Mouse (Mus musculus): ENCODE results near the gene Sdhb.

Sdhb gene

DNA sequence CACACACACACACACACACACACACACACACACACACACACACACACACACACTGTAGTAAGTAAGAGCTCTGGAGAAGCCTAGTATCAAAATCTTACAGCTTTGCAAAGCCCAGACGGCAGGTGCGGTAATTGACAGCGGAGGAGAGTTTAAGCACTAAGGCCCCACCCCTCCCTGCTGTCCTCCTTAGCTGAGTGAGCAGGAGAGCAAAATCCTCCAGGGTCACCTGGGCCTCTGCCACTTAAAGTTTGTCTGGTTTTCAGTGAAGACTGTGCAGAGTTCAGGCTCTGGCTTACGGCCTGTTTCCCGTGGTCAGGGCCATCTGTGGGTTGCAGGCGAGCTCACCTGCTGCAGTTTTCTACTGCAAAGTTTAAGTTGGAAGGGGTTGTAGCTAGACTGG lies 12.5 kb upstream of the Sdhb start:
- DNase-seq (ENCODE audit: low read depth, low spot score): no peak

DNA sequence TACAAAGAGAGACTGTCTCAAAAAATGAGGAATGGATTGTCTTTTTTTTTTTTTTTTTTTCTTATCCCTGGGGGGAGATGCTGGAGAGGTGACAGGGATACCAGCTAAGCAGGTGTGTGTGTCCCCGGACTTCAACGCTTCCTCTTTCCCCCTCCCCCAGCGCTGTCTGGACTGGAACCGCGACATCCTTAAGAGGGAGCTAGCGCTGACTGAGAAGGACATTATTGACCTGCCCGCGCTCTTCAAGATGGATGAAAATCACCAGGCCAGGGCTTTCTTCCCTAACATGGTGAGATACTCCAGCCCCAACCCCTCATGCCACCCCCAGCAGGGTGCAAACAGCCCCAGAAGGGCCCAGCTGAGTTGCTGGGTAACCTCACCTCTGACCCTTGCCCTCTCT lies 12.0 kb upstream of the Sdhb start:
- DNase-seq (ENCODE audit: low read depth, low spot score): no peak

DNA sequence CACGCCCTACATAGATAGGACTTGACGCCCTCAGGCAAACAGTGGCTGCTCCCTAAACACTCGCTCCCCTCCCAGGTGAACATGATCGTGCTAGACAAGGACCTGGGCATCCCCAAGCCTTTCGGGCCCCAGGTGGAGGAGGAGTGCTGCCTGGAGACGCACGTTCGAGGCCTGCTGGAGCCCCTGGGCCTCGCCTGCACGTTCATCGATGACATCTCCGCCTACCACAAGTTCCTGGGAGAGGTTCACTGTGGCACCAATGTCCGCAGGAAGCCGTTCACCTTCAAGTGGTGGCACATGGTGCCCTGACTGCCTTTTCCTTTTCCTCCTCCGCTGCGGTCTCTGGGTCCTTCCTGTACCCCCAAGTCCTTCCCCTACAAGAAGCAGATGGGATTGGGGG lies 11.4 kb upstream of the Sdhb start:
- DNase-seq (ENCODE audit: low read depth, low spot score): no peak

DNA sequence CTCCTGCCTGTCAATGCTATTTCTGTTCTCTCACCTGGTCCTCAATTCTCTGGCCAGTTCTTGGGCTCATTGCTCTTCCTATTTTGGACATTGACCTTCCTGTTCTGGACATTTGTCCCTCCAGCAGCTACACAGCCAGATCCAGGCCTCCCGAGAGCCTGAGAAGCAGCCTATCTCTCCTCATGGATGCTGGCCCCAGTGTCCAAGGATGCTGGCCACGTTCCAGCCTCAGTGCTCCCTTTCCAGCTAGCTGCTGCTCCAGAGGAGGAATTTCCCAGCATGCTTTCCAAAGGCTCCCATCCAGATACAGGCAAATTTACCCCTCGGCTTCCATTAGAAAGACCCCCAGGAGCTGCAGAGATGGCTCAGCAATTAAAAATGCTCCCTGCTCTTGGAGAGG lies 10.4 kb upstream of the Sdhb start:
- DNase-seq (ENCODE audit: low read depth, low spot score): no peak

DNA sequence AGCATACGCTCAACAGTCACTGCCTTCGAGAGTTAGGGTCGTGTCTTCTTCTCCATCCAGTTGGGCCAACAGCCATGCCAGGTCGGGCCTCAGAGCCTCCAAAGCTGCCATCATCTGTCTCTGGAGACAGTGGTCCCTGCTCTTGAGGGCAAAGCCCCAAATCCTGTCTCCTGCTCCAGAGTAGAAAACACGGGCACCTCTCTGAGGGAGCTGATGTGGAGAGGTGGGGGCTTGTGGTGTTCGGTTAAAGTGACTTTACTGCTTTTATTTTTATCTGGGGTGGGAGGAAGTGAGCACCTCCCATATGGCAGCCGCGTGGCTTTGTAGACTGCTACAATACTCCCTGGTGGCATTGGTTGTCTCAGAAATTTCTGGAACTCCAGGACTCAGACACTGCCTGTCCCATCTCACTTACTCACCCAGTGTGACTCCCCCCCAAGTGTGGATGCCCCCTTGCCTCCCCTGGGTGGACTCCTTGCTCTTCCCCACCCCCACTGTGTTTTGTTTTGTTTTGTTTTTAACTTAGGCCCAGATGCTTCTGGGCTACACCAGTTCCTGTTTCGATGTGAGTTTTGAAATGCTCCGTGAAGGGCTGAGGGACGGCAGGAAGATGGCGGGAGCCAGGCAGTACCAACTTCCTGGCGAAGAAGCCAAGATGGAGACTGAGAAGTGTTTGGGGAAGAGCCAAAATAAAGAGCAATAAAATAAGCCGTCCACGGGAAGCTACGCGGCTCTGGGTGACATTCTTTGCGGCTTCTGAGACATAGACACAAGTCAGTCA lies 9.0 kb upstream of the Sdhb start:
- no peak for DNase-seq (ENCODE audit: low read depth, low spot score)

DNA sequence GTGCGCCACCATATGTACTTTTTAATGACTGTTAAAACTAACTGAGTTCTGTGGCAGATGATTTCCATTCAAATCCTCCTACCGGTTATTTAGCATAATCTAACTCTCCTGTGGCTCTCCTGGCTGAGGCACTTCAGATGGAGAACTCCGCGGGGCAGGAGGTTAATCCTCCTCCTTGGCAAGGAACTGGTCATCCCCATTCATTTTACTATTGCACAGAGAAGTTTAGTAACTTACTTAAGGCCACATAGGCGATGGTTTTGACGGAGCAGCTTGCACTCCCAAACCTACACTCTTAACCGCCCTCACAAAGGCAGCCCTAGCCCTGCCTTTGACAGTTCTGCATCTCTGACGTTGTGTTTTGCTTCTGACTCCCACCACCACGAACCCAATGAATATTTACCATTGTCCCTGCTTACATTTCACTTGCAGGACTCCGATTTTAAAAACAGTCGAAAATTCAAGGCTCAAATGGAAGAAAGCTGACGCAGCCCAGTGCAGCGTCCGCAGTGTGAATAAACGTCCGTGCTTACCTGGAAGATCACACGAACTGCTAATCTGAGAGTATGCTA lies 3.8 kb upstream of the Sdhb start:
- DNase-seq (ENCODE audit: low read depth, low spot score): no peak

DNA sequence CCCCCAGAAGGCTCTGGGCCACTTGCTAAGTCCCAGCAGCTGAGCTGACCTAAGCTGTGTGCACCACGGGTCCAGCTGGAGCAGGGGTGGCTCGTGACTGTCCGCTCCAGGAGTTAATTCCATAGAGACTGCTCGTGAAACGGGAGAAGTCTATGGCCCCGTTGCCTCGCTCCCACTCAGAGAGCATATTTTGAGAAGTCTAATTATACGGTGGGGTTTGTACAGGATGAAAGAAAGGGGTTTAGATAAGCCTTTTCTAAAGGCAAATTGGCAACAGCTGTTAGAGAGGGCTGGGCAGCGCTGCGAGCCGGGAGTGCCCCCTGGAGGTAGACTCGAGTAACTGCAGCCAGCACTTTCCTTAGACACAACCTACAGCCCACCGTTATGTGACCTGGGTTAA lies 3.3 kb upstream of the Sdhb start:
- peak; percentile 80 for DNase-seq (ENCODE audit: low read depth, low spot score)

DNA sequence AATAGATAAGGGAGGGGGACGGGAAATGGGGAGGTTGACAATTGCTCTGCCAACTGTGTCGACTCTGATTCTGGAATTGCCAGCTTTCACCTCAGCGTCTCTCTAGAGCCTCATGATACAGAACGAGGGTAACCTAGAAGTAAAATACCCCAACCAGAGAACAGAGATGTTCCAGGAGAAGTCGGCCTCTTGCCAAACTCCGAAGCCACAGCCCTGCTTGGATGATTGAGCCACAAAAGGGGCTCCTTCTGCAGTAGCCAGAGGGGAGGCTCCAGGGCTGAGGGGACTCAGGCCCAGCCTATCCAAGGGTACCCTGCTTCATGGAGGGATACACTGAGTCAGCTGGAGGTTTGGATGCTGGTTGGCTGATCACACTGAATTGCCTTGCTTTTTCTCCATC lies 2.7 kb upstream of the Sdhb start:
- no peak for DNase-seq (ENCODE audit: low read depth, low spot score)

DNA sequence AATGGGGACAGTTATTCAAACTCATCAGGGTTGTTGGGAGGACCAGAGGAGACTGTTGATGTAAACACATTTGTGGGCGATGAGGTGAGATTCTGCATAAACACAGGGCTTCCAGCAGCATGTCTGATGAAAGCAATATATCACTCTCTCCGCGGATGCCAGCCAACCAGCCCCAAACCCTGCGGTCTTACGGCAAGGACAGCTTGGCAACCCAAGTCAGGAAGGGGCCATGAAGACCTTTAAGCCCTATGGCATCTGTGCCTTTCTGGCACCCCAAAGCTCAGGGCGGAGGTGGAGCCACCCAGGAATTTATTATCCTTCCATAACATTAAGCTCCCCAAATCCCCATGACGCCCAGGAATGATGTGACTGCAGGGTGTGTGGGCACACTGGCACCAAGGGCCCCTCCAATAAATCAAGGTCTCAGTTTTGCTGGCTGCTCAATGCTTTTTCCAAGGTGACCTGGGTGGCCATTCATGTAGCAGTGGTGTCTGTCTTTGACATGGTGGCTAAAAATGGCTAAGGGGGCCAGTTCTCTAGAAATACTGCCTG lies 1.8 kb upstream of the Sdhb start:
- no peak for DNase-seq (ENCODE audit: low read depth, low spot score)

DNA sequence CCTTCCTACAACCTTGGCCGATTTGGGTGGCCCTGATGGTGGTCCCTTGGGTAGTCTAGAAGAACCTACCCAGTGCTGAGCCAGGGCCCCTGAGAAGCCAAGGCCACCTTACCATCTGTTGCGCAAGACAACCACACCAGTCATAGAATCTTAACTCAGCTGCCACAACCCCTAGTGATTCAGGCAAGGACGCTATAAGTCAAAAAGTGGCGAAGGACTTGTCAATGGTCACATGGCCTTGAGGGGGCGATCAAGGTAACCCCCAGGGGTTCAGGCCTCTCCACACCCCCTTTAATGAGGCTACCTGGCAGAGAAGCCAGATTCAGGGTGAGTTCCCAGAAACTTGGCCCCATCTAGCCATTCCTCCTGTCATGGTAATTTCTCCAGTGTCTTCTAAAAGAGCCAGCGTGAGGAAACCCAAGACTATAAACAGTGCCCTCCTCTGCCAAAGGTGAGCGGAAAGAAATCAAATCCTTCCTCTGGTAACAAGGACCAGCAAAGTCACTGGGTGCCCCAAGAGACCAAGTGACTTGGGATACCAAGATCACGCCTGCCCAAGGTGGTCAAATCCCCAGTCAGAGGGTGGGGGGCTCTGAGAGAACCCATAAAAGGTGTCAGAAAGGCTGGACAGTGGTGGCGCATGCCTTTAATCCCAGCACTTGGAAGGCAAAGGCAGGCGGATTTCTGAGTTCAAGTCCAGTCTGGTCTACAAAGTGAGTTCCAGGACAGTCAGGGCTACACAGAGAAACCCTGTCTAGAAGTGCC lies 1.1 kb upstream of the Sdhb start:
- no peak for DNase-seq (ENCODE audit: low read depth, low spot score)

DNA sequence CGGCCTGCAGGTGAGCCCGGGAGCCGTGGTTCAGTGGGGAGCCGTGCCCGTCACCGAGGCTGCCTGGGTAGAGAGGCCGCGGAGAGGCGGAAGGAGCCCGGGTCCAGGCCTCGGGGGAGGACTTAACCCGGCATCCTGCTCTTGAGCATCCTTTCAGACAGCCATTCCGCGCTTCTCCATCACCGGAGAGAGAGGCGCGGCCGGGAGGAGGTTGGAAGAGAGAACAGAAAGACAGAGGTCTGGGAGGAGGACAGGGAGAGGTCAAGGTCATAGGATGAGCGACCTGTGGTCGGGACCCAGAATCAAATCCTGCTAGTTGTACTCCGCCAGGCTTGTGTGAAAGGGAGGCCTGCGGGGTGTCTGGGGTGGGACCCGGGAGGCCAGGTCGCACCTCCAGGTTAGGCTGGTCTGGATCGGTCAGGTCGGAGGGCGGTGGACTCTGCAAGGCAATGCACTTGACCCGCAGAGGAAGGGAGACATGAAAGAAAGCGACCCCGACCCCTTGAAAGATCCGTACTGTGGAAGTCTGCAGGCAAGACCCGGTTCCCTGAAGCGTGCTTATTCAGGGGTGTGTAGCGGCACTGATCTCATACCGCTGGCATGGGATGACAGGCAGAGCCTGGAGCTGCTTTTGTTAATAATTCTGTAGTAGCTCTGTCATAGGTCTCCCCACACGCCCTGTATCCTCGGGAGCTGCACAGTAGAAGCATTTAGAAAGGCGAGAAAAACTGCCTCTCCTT lies 634 bp downstream of the Sdhb start:
- DNase-seq (ENCODE audit: low read depth, low spot score): no peak

DNA sequence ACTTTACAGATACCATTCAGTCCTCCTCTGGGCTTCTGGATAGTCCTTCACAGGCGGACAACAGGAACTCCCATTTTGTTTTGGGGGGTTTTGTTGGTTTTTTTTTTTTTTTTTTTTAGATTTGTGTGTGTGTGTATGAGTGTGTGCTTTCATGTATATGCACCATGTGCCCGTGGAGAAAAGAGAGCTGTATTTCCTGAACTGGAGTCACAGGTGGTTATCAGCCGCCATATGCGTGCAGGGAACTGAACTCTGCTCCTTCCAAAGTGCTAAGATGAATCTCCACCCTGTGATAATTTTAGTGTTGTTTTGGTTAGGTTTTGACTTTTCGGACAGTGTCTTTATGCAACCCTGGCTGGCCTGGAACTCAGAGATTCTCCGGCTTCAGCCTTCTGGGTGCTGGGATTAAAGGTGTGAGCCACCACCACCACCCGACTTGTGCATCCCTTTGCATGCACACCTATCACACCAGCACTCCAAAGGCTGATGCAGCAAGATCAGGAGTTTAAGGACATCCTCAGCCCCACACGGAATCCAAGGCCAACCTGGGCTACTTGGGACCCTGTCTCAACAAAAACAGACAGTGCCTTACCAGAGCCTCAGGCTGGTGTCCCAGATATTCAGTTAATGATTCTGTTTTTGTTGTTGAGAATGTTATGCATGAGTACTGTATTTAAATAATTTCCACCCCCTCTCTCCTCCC lies 1.4 kb downstream of the Sdhb start:
- no peak for DNase-seq (ENCODE audit: low read depth, low spot score)

DNA sequence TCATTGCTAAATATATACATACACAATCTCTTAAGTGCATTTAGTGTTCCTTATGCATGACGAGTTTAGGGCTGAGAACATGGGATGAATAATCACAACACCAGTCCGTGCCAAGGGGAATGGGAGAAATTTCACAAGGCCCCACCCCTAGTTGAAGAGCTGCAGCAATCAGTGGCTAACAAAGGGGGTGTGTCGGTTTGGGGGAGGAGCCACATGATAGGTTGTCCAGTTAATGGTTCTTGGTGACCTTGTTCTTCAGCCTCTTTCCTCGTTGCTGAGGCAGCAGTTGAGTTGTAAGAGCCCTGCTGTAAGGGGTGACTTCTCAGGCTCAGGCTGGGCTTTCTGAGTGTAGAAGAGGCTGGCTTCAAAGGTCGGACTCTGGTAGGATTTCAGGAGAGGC lies 1.9 kb downstream of the Sdhb start:
- peak; percentile 81 for DNase-seq (ENCODE audit: low read depth, low spot score)

DNA sequence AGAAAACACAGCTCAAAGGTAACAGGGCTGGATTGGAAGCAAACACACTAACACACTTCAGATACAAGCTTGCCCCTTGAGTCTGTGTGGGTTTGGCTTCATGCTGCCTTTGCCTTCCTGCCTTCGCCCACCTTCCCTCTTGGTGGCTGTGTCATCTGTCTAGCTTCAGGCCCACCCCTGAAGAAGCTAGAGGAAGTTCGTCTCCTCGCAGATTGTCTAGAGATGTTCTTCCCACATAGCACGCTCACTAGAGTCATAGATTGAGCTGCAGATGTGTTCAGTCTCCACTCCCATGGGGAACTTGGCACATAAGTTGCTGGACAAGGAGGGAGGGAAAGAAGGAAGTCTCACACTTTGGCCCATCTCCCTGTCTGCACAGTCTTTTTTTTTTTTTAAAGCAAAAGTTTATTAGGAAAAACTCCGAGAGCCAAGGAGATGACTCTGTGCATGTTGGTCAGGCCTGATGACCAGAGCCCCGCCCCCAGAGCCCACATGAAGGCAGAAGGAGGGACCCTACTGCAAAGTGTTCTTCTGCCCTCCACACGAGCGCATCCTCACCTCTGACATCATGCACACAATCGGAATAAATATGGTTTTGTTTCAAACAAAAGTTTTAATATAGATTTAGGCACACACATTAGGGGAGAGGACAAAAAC lies 3.1 kb downstream of the Sdhb start:
- DNase-seq (ENCODE audit: low read depth, low spot score): no peak

DNA sequence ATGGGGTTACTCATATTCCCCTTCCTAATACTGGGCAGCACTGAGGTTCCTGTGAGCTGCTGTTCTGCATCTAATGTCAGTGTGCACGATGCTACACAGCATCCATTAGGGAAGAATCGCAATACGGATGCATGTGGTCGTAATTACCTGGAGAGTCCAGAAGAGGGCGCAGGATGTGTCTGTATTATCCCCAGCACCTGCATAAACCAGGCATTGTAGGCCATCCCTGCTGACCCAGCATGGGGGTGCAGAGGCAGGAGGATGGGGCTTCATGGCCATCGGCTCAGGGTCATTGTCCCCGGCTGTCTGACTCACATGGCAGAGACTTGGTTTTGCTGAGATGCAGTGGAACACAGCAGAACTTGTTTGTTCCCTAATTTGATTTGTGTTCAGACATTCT lies 3.6 kb downstream of the Sdhb start:
- peak; percentile 87 for DNase-seq (ENCODE audit: low read depth, low spot score)

DNA sequence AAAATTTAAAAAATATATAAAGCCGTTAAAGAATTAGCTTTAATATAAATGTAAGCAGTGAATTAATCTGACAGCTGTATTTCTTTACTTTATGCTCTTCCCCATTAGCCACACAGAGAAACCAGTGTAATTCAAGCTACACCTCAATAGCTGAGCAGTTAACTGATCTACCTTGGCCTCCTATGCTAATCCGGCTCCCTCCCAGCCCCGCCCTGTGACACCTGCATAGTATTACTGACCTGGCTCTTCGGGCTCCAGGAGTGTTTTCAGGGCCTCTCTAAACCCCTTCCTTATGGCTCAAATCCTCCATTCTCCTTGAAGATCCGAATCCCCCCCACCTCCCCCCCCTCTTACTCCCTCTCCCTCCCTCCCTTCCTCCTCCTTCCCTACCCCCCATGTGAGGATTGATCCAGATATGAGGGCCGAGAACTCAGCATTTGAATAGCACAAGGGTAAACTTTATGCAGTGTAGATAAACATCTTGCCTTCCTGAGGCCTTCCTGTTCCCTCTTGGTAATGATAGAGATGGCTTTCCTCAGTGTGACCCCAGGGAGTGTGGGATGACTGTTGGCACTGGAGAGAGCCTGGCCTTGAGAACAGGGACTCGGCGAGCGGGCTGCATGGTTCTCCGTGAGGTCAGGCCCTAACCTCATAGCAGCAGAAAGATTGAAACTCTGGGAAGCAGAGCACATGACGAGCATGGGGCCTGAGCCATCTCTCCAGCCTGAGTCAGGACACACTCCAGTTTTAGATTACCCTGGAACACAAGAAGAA lies 6.6 kb downstream of the Sdhb start:
- DNase-seq (ENCODE audit: low read depth, low spot score): peak; percentile 51

DNA sequence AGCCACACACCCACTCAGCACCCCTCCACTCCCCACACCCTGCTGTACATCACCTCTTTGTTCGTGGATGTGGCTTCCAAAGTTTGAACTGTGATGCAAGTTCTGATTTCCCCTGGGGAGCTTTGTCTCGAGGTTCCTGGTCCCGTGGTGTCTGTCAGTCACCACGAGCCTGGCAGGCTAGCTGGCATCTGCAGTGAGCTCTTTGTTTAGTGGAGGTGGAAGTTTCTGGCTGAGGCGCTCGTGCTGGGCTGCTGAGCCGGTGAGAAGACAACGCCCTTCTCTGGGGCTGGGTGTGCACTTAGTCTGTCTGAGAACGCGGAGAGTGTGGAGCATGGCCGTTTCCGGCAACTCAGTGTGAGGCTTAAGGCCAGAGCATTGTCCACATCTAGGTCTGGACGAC lies 10.7 kb downstream of the Sdhb start:
- no peak for DNase-seq (ENCODE audit: low read depth, low spot score)

DNA sequence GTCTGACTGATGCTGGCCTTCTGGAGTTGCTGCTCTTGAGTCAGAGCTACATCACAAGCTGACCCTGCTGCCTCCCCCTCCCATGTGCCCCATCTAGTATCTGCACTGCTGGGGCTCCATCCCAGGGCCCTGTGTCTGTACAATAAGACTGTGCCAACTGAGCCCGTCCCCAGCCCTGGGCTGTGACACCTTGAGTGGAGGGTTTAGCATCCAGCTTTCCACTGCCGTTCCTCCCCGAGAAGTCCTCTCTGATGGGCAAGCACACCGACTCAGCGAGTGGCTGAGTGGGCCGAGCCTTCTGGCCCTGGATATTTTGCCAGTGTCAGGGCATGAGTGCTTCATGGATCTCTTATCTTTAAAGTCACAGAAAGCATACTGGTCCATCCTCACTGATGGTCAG lies 13.4 kb downstream of the Sdhb start:
- DNase-seq (ENCODE audit: low read depth, low spot score): no peak

DNA sequence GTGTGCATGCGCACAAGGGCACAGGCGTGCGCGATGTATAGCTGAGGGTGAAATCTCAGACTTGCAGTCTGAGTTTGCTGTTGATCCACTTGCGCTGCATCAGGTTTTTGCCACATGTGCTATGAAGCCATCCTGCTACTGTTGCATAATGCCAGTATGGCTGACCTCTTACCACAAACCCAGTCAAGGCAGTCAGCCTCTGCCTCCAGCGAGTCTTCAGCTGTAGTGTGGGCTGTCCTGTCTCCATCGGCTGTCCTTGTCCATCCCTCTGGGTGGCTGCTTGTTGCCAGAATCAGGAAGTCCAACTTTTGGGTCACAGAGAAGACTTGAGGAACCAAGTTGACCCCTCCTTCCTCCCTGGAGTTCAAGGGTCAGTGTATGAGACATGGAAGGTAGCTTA lies 14.4 kb downstream of the Sdhb start:
- no peak for DNase-seq (ENCODE audit: low read depth, low spot score)

DNA sequence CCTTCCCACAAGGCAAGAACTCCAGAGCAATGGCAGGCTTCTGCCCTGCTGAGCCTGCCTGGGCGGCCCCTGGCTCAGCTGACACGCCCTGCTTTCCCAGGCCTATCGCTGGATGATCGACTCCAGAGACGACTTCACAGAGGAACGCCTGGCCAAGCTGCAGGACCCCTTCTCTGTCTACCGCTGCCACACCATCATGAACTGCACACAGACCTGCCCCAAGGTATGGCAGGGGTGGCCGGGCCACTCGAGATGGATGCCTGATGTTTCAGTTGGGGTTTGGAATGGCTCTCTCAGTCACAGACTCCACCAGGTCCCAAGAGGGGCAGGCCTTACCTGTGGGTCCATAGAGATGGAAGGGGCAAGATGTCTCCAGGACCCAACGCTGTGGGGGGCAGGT lies 16.3 kb downstream of the Sdhb start:
- peak; percentile 47 for DNase-seq (ENCODE audit: low read depth, low spot score)

Data from ZHBTc4 (cell line).